Mouse (Mus musculus): ENCODE data around the gene Upk1b. TPM values are rescaled to one million over a fixed set of nuclear protein-coding genes. Genes with fewer than 3 reads are reported as not detected.

The Upk1b gene
- total RNA-seq, 2 experiments from 2014 or later, result 3.1 to 5.9 TPM

GRCm38 (mm10) chr16:38729139-38729538 is 71.0 kb downstream of the Upk1b start:
- DNase-seq, result peak in 1 of 2 experiments; percentile 13
- intact Hi-C loops (cut with DNase I), result loop anchor here (10.0 kb wide), 2 partner anchors 104 to 384 kb away; partner anchors contain the start of genes Cox17, Gm21987 and Maats1

- DNase-seq, result no peak
- intact Hi-C loops (cut with DNase I), result loop anchor here (10.0 kb wide), 2 partner anchors 104 to 384 kb away; partner anchors contain the start of genes Cox17, Gm21987 and Maats1
These were observed 71.5 kb downstream of the Upk1b start for GRCm38 (mm10) chr16:38728576-38729132.

GRCm38 (mm10) chr16:38724974-38725373 is 75.2 kb downstream of the Upk1b start:
- DNase-seq, result peak in 1 of 2 experiments; percentile 44
- intact Hi-C loops (cut with DNase I), result loop anchor here (10.0 kb wide), 2 partner anchors 100 to 380 kb away; partner anchors contain the start of genes Cox17, Gm21987 and Maats1

GRCm38 (mm10) chr16:38724256-38724655 is 75.9 kb downstream of the Upk1b start:
- intact Hi-C loops (cut with DNase I), result loop anchor here (10.0 kb wide), 2 partner anchors 99 to 379 kb away; partner anchors contain the start of genes Cox17, Gm21987 and Maats1
- no peak for DNase-seq

Other genes with a start within 250 kb of the Upk1b start
- 10 to 100 TPM; 15.3 to 20.8 TPM for gene Tmem39a, start 241.6 kb downstream of the Upk1b start, total RNA-seq (2021)
- 10 to 100 TPM; 37.4 to 43.5 TPM for gene Arhgap31, start 87.1 kb downstream of the Upk1b start, total RNA-seq (2021)
- gene B4galt4, start 58.1 kb downstream of the Upk1b start, total RNA-seq (2021), result 10 to 100 TPM; 10.1 to 11.9 TPM
- not detected for gene 4930435E12Rik, start 28.4 kb upstream of the Upk1b start, total RNA-seq (2021)
- gene Igsf11, start 92.3 kb upstream of the Upk1b start, total RNA-seq (2021), result under 1 TPM; 0.33 to 0.60 TPM

Measured in heart, postnatal 36 days (tissue).